Mouse (Mus musculus): ENCODE measurements around the gene Emc3. TPM values are rescaled to one million over a fixed set of nuclear protein-coding genes. Genes with fewer than 3 reads are reported as not detected.

Gene Emc3
- polyA plus RNA-seq (2012; rRNA removed; ENCODE audit: low replicate concordance): 18.4 and 21.6 TPM in 2 replicates

GRCm38 (mm10) chr6:113530932-113531839, at the start of gene Emc3, which contains the start of gene Fancd2:
Gene Emc3 (minus strand): TSS chr6:113531652.
Gene Fancd2 (plus strand): TSS chr6:113531682.

DNA sequence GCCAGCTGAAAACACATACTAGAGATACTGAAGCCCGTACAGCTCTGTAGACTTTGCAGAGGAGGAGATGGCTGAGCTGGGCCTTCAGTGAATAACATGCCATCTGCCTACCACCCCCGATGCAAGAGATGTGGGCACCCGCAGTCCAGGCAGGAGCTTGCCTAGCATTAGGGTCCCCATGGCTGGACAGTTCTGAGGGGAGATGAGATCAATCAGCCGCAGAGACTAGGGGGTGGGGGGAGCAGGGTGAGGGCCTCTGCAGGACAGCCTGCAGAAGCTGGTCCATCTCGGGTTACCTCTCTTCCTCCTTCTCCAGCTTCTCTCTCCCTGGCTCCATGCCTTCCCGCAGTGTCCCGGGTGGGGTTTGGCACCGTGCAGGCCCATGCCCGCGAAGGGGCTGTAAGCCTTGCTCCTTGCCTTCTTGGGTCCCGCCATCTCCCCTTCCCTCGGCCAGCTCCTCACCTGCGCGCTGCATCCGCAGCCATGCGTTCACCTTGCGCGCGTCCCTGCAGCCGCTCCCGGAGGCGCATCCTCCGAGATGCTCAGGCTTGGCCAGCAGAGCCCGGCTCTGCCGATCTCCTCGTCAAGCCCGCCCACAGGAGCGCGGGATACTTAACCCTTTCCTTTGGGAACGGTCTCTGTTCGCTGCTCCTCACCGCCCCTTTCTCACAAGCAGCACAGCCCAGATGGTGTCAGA, 29.9 kb downstream of the Emc3 start, which contains the start of gene Prrt3:
Prrt3 (minus strand) TSS at position 544 of the 697 bp plus-strand sequence.

GRCm38 (mm10) chr6:113483100-113483615, 48.3 kb downstream of the Emc3 start, which contains the start of gene Creld1:
Gene Creld1 (plus strand): TSS chr6:113483297.

GRCm38 (mm10) chr6:113471297-113471936, 60.0 kb downstream of the Emc3 start, which contains the start of gene Il17rc:
Gene Il17rc (plus strand): TSS chr6:113471427.

Other genes starting within 250 kb of the Emc3 start
- not detected in 2 replicates for gene Cpne9, start 249.3 kb downstream of the Emc3 start, polyA plus RNA-seq (2012; rRNA removed; ENCODE audit: low replicate concordance)
- 6.7 and 11.1 TPM in 2 replicates for gene Brpf1, start 224.5 kb downstream of the Emc3 start, polyA plus RNA-seq (2012; rRNA removed; ENCODE audit: low replicate concordance)
- 8.0 and 11.7 TPM in 2 replicates for gene Ogg1, start 204.7 kb downstream of the Emc3 start, polyA plus RNA-seq (2012; rRNA removed; ENCODE audit: low replicate concordance)
- 18.2 and 19.5 TPM in 2 replicates for gene Camk1, start 187.7 kb downstream of the Emc3 start, polyA plus RNA-seq (2012; rRNA removed; ENCODE audit: low replicate concordance)
- 15.6 and 22.6 TPM in 2 replicates for gene Tada3, start 153.8 kb downstream of the Emc3 start, polyA plus RNA-seq (2012; rRNA removed; ENCODE audit: low replicate concordance)
- gene Arpc4, start 153.5 kb downstream of the Emc3 start, polyA plus RNA-seq (2012; rRNA removed; ENCODE audit: low replicate concordance): 67.3 and 119 TPM in 2 replicates
- 8.6 and 11.1 TPM in 2 replicates for gene Ttll3, start 142.4 kb downstream of the Emc3 start, polyA plus RNA-seq (2012; rRNA removed; ENCODE audit: low replicate concordance)
- gene Rpusd3, start 112.3 kb downstream of the Emc3 start, polyA plus RNA-seq (2012; rRNA removed; ENCODE audit: low replicate concordance): 84.5 and 129 TPM in 2 replicates
- gene Cidec, start 95.9 kb downstream of the Emc3 start, polyA plus RNA-seq (2012; rRNA removed; ENCODE audit: low replicate concordance): 128 and 320 TPM in 2 replicates
- 30.9 and 44.6 TPM in 2 replicates for gene Jagn1, start 89.1 kb downstream of the Emc3 start, polyA plus RNA-seq (2012; rRNA removed; ENCODE audit: low replicate concordance)
- gene Il17re, start 73.2 kb downstream of the Emc3 start, polyA plus RNA-seq (2012; rRNA removed; ENCODE audit: low replicate concordance): 4.0 and 14.6 TPM in 2 replicates
- 244 and 628 TPM in 2 replicates for gene Il17rc, start 60.2 kb downstream of the Emc3 start, polyA plus RNA-seq (2012; rRNA removed; ENCODE audit: low replicate concordance)
- gene Creld1, start 48.4 kb downstream of the Emc3 start, polyA plus RNA-seq (2012; rRNA removed; ENCODE audit: low replicate concordance): 7.6 and 8.4 TPM in 2 replicates
- 0.04 and 0.15 TPM in 2 replicates for gene Prrt3, start 29.7 kb downstream of the Emc3 start, polyA plus RNA-seq (2012; rRNA removed; ENCODE audit: low replicate concordance)
- gene Fancd2, start within 50 bp of the Emc3 start, polyA plus RNA-seq (2012; rRNA removed; ENCODE audit: low replicate concordance): 0.89 and 1.6 TPM in 2 replicates
- gene Fancd2os, start 69.1 kb upstream of the Emc3 start, polyA plus RNA-seq (2012; rRNA removed; ENCODE audit: low replicate concordance): not detected in 2 replicates
- 67.1 and 90.7 TPM in 2 replicates for gene Brk1, start 73.1 kb upstream of the Emc3 start, polyA plus RNA-seq (2012; rRNA removed; ENCODE audit: low replicate concordance)
- 5.1 and 7.9 TPM in 2 replicates for gene Vhl, start 92.3 kb upstream of the Emc3 start, polyA plus RNA-seq (2012; rRNA removed; ENCODE audit: low replicate concordance)
- 40.6 and 58.1 TPM in 2 replicates for gene Irak2, start 106.8 kb upstream of the Emc3 start, polyA plus RNA-seq (2012; rRNA removed; ENCODE audit: low replicate concordance)
- 13.8 and 16.6 TPM in 2 replicates for gene Tatdn2, start 165.4 kb upstream of the Emc3 start, polyA plus RNA-seq (2012; rRNA removed; ENCODE audit: low replicate concordance)
- 31.2 and 52.7 TPM in 2 replicates for gene Ghrl, start 188.2 kb upstream of the Emc3 start, polyA plus RNA-seq (2012; rRNA removed; ENCODE audit: low replicate concordance)
- 157 and 205 TPM in 2 replicates for gene Sec13, start 209.1 kb upstream of the Emc3 start, polyA plus RNA-seq (2012; rRNA removed; ENCODE audit: low replicate concordance)